Mouse (Mus musculus) CH12F3 (cell line): ENCODE data around the gene Arhgap8.
"Not testable (repeated sequence)": the region's sequence is repeated elsewhere in the genome, so short reads cannot be mapped to it uniquely, and the experiment has no call there.

Source experiments
- in situ Hi-C: fragments of 300-500 bp; cut with MboI; formaldehyde crosslinking; loops from 2 replicates; pipeline ENCODE4 v1.14.3; 2020; ENCODE audit warnings: low sequenced_read_pairs

Arhgap8 gene

GRCm38 (mm10) chr15:84697611-84698011 lies 22.2 kb upstream of the Arhgap8 start:
- in situ Hi-C loops = no loop called here

- in situ Hi-C loops = no loop called here
Measured at GRCm38 (mm10) chr15:84698189-84698588, 21.7 kb upstream of the Arhgap8 start.

- in situ Hi-C loops = no loop called here
Measured at GRCm38 (mm10) chr15:84700147-84700794, 19.6 kb upstream of the Arhgap8 start.

GRCm38 (mm10) chr15:84701947-84702346 lies 17.9 kb upstream of the Arhgap8 start:
- in situ Hi-C loops = no loop called here

- in situ Hi-C loops = no loop called here
Measured at GRCm38 (mm10) chr15:84702391-84703345, 17.2 kb upstream of the Arhgap8 start.

- in situ Hi-C loops = no loop called here
Measured at GRCm38 (mm10) chr15:84703992-84704391, 15.9 kb upstream of the Arhgap8 start.

GRCm38 (mm10) chr15:84705351-84705901 lies 14.4 kb upstream of the Arhgap8 start:
- in situ Hi-C loops = no loop called here

- in situ Hi-C loops = no loop called here
Measured at GRCm38 (mm10) chr15:84706983-84707619, 12.8 kb upstream of the Arhgap8 start.

GRCm38 (mm10) chr15:84712566-84713405 lies 7.1 kb upstream of the Arhgap8 start:
- in situ Hi-C loops = no loop called here

GRCm38 (mm10) chr15:84714730-84715129 lies 5.1 kb upstream of the Arhgap8 start:
- in situ Hi-C loops = no loop called here

- in situ Hi-C loops = no loop called here
Measured at GRCm38 (mm10) chr15:84715132-84715531, 4.7 kb upstream of the Arhgap8 start.

- in situ Hi-C loops = not testable (repeated sequence)
Measured at GRCm38 (mm10) chr15:84717570-84718270, 2.1 kb upstream of the Arhgap8 start.

GRCm38 (mm10) chr15:84718785-84719184 lies 1.1 kb upstream of the Arhgap8 start:
- in situ Hi-C loops = no loop called here

- in situ Hi-C loops = no loop called here
Measured at GRCm38 (mm10) chr15:84720291-84721204, 696 bp downstream of the Arhgap8 start.

- in situ Hi-C loops = not testable (repeated sequence)
Measured at GRCm38 (mm10) chr15:84723656-84724055, 3.8 kb downstream of the Arhgap8 start.

GRCm38 (mm10) chr15:84724199-84724598 lies 4.3 kb downstream of the Arhgap8 start:
- in situ Hi-C loops = no loop called here

GRCm38 (mm10) chr15:84729685-84730084 lies 9.8 kb downstream of the Arhgap8 start:
- in situ Hi-C loops = no loop called here

- in situ Hi-C loops = no loop called here
Measured at GRCm38 (mm10) chr15:84730893-84731292, 11.0 kb downstream of the Arhgap8 start.
